Mouse (Mus musculus) myocyte (in vitro differentiated cells): ENCODE data around the gene Pnpla2. TPM values are rescaled to one million over a fixed set of nuclear protein-coding genes. Genes with fewer than 3 reads are reported as not detected.

Experiments
- H3K27me3 ChIP-seq: one replicate; pipeline ENCODE4 v1.6.1; 2011; ENCODE audit not compliant: control insufficient read depth, insufficient read depth, insufficient read length
- H3K36me3 ChIP-seq: one replicate; pipeline ENCODE4 v1.6.1; 2011; ENCODE audit not compliant: control insufficient read depth, insufficient read depth
- H3K4me2 ChIP-seq: one replicate; pipeline ENCODE4 v1.6.1; 2011; ENCODE audit warnings: low read depth, control low read depth
- H3K4me3 ChIP-seq: one replicate; pipeline ENCODE4 v1.5.1; 2011; ENCODE audit warnings: mild to moderate bottlenecking, control low read depth, moderate library complexity
- H3K79me2 ChIP-seq: one replicate; pipeline ENCODE4 v1.6.1; 2011; ENCODE audit not compliant: control insufficient read depth, insufficient read depth
- H3ac ChIP-seq: one replicate; pipeline ENCODE4 v1.6.1; 2011; ENCODE audit not compliant: control insufficient read depth, insufficient read length
- CEBPB ChIP-seq: IDR thresholded peaks from 2 replicates; pipeline ENCODE4 v1.6.1; 2011; ENCODE audit warnings: mild to moderate bottlenecking, moderate library complexity; ENCODE audit not compliant: poor library complexity, insufficient read depth, severe bottlenecking
- E2F4 ChIP-seq: IDR thresholded peaks from one replicate; pipeline ENCODE4 v1.6.1; 2011; ENCODE audit warnings: mild to moderate bottlenecking, control low read depth, moderate library complexity; ENCODE audit not compliant: insufficient read depth
- MAX ChIP-seq: IDR thresholded peaks from one replicate; pipeline ENCODE4 v1.6.1; 2011; ENCODE audit warnings: low read depth, mild to moderate bottlenecking, control low read depth
- MYOD1 ChIP-seq, 3 experiments: IDR thresholded peaks; one replicate each; pipeline ENCODE4 v1.6.1; 2011; ENCODE audit warnings: control low read depth in 2 of 3, low read depth in 2 of 3, mild to moderate bottlenecking in 2 of 3, moderate library complexity in 1 of 3; ENCODE audit not compliant: insufficient read length in 2 of 3, control insufficient read depth in 1 of 3
- MYOG ChIP-seq, 3 experiments: IDR thresholded peaks; one replicate each; pipeline ENCODE4 v1.6.1; 2011; ENCODE audit warnings: control low read depth in 2 of 3, low read depth in 2 of 3, mild to moderate bottlenecking in 2 of 3; ENCODE audit not compliant: insufficient read length in 2 of 3, control insufficient read depth in 1 of 3, insufficient read depth in 1 of 3
- POLR2A ChIP-seq: IDR thresholded peaks from one replicate; pipeline ENCODE4 v1.6.1; 2011; ENCODE audit warnings: low read depth, mild to moderate bottlenecking, control low read depth, moderate library complexity; ENCODE audit not compliant: insufficient read length
- POLR2AphosphoS2 ChIP-seq: IDR thresholded peaks from one replicate; pipeline ENCODE4 v1.6.1; 2011; ENCODE audit warnings: low read depth, control low read depth; ENCODE audit not compliant: insufficient read length
- REST ChIP-seq: IDR thresholded peaks from one replicate; pipeline ENCODE4 v1.6.1; 2011; ENCODE audit warnings: mild to moderate bottlenecking, control low read depth, moderate library complexity; ENCODE audit not compliant: insufficient read depth, insufficient read length
- SRF ChIP-seq: IDR thresholded peaks from one replicate; pipeline ENCODE4 v1.6.1; 2011; ENCODE audit warnings: low read depth; ENCODE audit not compliant: control insufficient read depth, insufficient read length
- TCF12 ChIP-seq: IDR thresholded peaks from one replicate; pipeline ENCODE4 v1.6.1; 2011; ENCODE audit warnings: mild to moderate bottlenecking, control low read depth; ENCODE audit not compliant: poor library complexity, insufficient read depth, severe bottlenecking
- TCF3 ChIP-seq: IDR thresholded peaks from one replicate; pipeline ENCODE4 v1.6.1; 2011; ENCODE audit warnings: low read depth, control low read depth; ENCODE audit not compliant: insufficient read length
- USF1 ChIP-seq: IDR thresholded peaks from one replicate; pipeline ENCODE4 v1.6.1; 2011; ENCODE audit warnings: low read depth, mild to moderate bottlenecking, control low read depth, moderate library complexity
- polyA plus RNA-seq: library from polyadenylated mRNA; unstranded; fragments of >200 nt; fragmentation: generic; extraction: Trizol; gene quantifications from one replicate; pipeline ENCODE4 v1.2.1, GENCODE M21; 2012; ENCODE audit warnings: missing spikeins

Gene Pnpla2
- polyA plus RNA-seq, 1 experiment: 50.5 TPM

- H3K36me3 ChIP-seq: no peaks in the 10 kb centered on the region
- peaks cover 12% of the 10 kb centered on the region for H3K79me2 ChIP-seq
- no peak overlapping the region for H3K4me2 ChIP-seq
- no peaks in the 10 kb centered on the region for H3K27me3 ChIP-seq
- H3K4me3 ChIP-seq: no peak overlapping the region
- TF ChIP-seq MYOD1 (IDR thresholded peaks at IDR 0.05; ENCODE audit: control insufficient read depth in 1 of 3, insufficient read length in 2 of 3, low read depth in 2 of 3) (no peak), SRF (no peak), MAX (no peak), USF1 (no peak), TCF3 (no peak), POLR2A (no peak), E2F4 (no peak), TCF12 (no peak), POLR2AphosphoS2 (no peak), CEBPB (no peak), REST (no peak), MYOG (IDR thresholded peaks at IDR 0.05; ENCODE audit: control insufficient read depth in 1 of 3, insufficient read depth in 1 of 3, insufficient read length in 2 of 3, low read depth in 2 of 3) (no peak)
- H3ac ChIP-seq: no peak overlapping the region
Measured at GRCm38 (mm10) chr7:141439140-141439679, 15.8 kb upstream of the Pnpla2 start.

- H3ac ChIP-seq: no peak overlapping the region
- no peak overlapping the region for H3K4me2 ChIP-seq
- H3K36me3 ChIP-seq: no peaks in the 10 kb centered on the region
- peaks cover 10% of the 10 kb centered on the region for H3K79me2 ChIP-seq
- TF ChIP-seq POLR2AphosphoS2 (no peak), CEBPB (no peak), TCF3 (no peak), MYOD1 (IDR thresholded peaks at IDR 0.05; ENCODE audit: control insufficient read depth in 1 of 3, insufficient read length in 2 of 3, low read depth in 2 of 3) (no peak), REST (no peak), SRF (no peak), MAX (no peak), E2F4 (no peak), POLR2A (no peak), MYOG (IDR thresholded peaks at IDR 0.05; ENCODE audit: control insufficient read depth in 1 of 3, insufficient read depth in 1 of 3, insufficient read length in 2 of 3, low read depth in 2 of 3) (no peak), TCF12 (no peak), USF1 (no peak)
- no peaks in the 10 kb centered on the region for H3K27me3 ChIP-seq
- no peak overlapping the region for H3K4me3 ChIP-seq
Measured at GRCm38 (mm10) chr7:141439811-141440210, 15.2 kb upstream of the Pnpla2 start.

- Histone ChIP-seq H3K36me3 (no peaks in the 10 kb centered on the region), H3K79me2 (peaks cover 6% of the 10 kb centered on the region), H3K4me2 (no peak overlapping the region), H3ac (no peak overlapping the region), H3K27me3 (no peaks in the 10 kb centered on the region), H3K4me3 (no peak overlapping the region)
- TF ChIP-seq MYOD1 (IDR thresholded peaks at IDR 0.05; ENCODE audit: control insufficient read depth in 1 of 3, insufficient read length in 2 of 3, low read depth in 2 of 3): no peak
- TF ChIP-seq MAX: no peak
- TF ChIP-seq MYOG (IDR thresholded peaks at IDR 0.05; ENCODE audit: control insufficient read depth in 1 of 3, insufficient read depth in 1 of 3, insufficient read length in 2 of 3, low read depth in 2 of 3): no peak
- TF ChIP-seq REST: no peak
- TF ChIP-seq E2F4: no peak
Measured at GRCm38 (mm10) chr7:141440613-141441012, 14.4 kb upstream of the Pnpla2 start.

- no peak for TF ChIP-seq SRF
- TF ChIP-seq USF1: no peak
- no peak for TF ChIP-seq E2F4
- TF ChIP-seq MYOG (IDR thresholded peaks at IDR 0.05; ENCODE audit: control insufficient read depth in 1 of 3, insufficient read depth in 1 of 3, insufficient read length in 2 of 3, low read depth in 2 of 3): no peak
- no peak for TF ChIP-seq CEBPB
- TF ChIP-seq TCF3: no peak
- TF ChIP-seq MYOD1 (IDR thresholded peaks at IDR 0.05; ENCODE audit: control insufficient read depth in 1 of 3, insufficient read length in 2 of 3, low read depth in 2 of 3): no peak
- no peak for TF ChIP-seq REST
- no peak for TF ChIP-seq MAX
- H3K4me3 ChIP-seq: peak overlapping the region; percentile 38
- no peaks in the 10 kb centered on the region for H3K36me3 ChIP-seq
- no peak overlapping the region for H3K4me2 ChIP-seq
- H3ac ChIP-seq: no peak overlapping the region
- peaks cover 6% of the 10 kb centered on the region for H3K79me2 ChIP-seq
- no peaks in the 10 kb centered on the region for H3K27me3 ChIP-seq
Measured at GRCm38 (mm10) chr7:141441460-141441859, 13.5 kb upstream of the Pnpla2 start.

- no peaks in the 10 kb centered on the region for H3K36me3 ChIP-seq
- H3K27me3 ChIP-seq: no peaks in the 10 kb centered on the region
- H3K4me3 ChIP-seq: peak overlapping the region; percentile 38
- no peaks in the 10 kb centered on the region for H3K79me2 ChIP-seq
- H3ac ChIP-seq: no peak overlapping the region
- peak overlapping the region; percentile 99 for H3K4me2 ChIP-seq
- TF ChIP-seq REST: no peak
- TF ChIP-seq USF1: no peak
- TF ChIP-seq MYOD1 (IDR thresholded peaks at IDR 0.05; ENCODE audit: control insufficient read depth in 1 of 3, insufficient read length in 2 of 3, low read depth in 2 of 3): no peak
- no peak for TF ChIP-seq TCF3
- TF ChIP-seq POLR2AphosphoS2: no peak
- no peak for TF ChIP-seq POLR2A
Measured at GRCm38 (mm10) chr7:141442199-141442598, 12.8 kb upstream of the Pnpla2 start.
